Mouse (Mus musculus) intestine, embryonic 15.5 days (tissue): ENCODE measurements around the gene Bmpr1b. TPM values are rescaled to one million over a fixed set of nuclear protein-coding genes. Genes with fewer than 3 reads are reported as not detected.

ENCODE experiments used
- ATAC-seq: fragments of 200-750 bp; cut with Nextera tagmentation; 2 replicates; pipeline ENCODE4 v1.8.0; 2017; ENCODE audit warnings: moderate TSS enrichment, moderate library complexity
- H3K27ac ChIP-seq: fragments of 300-500 bp; sonication (generic); 2 replicates; pipeline ENCODE4 v1.5.1; 2015; ENCODE audit warnings: mild to moderate bottlenecking, inconsistent platforms
- H3K27me3 ChIP-seq: fragments of 300-500 bp; sonication (generic); replicated peaks from 2 replicates; pipeline ENCODE4 v1.6.1; 2015; ENCODE audit warnings: inconsistent platforms
- H3K36me3 ChIP-seq: fragments of 300-500 bp; sonication (generic); 2 replicates; pipeline ENCODE4 v1.6.1; 2015; ENCODE audit warnings: inconsistent platforms
- H3K4me1 ChIP-seq: fragments of 300-500 bp; sonication (generic); replicated peaks from 2 replicates; pipeline ENCODE4 v1.6.1; 2015; ENCODE audit warnings: inconsistent platforms
- H3K4me2 ChIP-seq: fragments of 300-500 bp; sonication (generic); replicated peaks from 2 replicates; pipeline ENCODE4 v1.6.1; 2015; ENCODE audit warnings: mild to moderate bottlenecking, inconsistent platforms
- H3K4me3 ChIP-seq: fragments of 300-500 bp; sonication (generic); replicated peaks from 2 replicates; pipeline ENCODE4 v1.5.1; 2015; ENCODE audit warnings: inconsistent platforms
- H3K9ac ChIP-seq: fragments of 300-500 bp; sonication (generic); 2 replicates; pipeline ENCODE4 v1.6.1; 2015; ENCODE audit warnings: inconsistent platforms
- H3K9me3 ChIP-seq: fragments of 300-500 bp; sonication (generic); 2 replicates; pipeline ENCODE4 v1.6.1; 2016; ENCODE audit warnings: inconsistent platforms
- WGBS: fragments of 180-500 bp; shearing (Covaris S2); methylation state at CpG from one replicate; pipeline ENCODE4 v1.1.7; 2015; 5-methylcytosine and 5-hydroxymethylcytosine counted together
- polyA plus RNA-seq: library from polyadenylated mRNA; unstranded; fragments of >200 nt; fragmentation: Nextera tagmentation; extraction: Ambion mirVana; gene quantifications from 2 replicates; pipeline ENCODE4 v1.2.1, GENCODE M21; 2015

Bmpr1b gene
- polyA plus RNA-seq, 1 experiment from 2014 or later: 1.3 TPM

DNA sequence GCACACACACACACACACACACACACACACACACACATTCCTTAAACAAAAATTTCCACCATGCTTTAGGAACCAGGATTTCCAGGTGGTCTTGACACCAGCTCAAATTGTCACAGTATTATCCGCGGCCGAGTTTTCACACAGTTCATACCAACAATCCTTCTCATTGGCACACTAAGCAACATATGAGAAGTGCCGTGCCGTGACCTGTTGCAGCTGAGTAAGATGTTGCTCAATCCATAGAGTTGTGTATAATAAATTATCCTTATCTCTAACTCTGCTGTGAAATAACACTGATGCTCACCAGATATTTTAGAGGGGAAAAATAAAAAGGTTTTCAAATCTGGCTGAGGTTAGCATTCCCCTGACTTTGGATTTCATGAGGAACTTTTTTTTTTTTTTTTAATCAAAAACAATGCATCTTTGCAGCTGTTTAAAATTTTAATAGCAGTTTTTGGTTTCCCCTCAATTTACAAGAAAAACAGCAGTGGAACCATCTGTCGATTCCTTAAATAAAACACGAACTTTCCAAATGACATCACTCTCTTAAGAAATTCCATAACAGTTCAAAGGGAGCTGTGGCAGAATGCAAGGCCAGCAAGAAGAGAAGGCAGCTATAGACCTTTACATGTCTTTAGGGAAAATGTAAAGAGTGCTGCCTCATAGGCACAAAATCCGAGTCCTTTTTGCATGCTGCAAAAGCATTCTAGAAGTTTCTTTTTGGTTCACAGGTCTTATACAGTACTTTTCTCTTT lies 378.0 kb downstream of the Bmpr1b start:
- no peak overlapping the region for H3K4me3 ChIP-seq
- WGBS: 60% methylated on average over 8 of the region's 8 CpGs
- H3K4me1 ChIP-seq: no peaks in the 10 kb centered on the region
- H3K27me3 ChIP-seq: no peaks in the 10 kb centered on the region
- H3K36me3 ChIP-seq: no peaks in the 10 kb centered on the region
- H3K9me3 ChIP-seq: no peaks in the 10 kb centered on the region
- H3K9ac ChIP-seq: no peak overlapping the region
- ATAC-seq: no peak
- no peak overlapping the region for H3K4me2 ChIP-seq
- H3K27ac ChIP-seq: no peak overlapping the region

Other genes with a start within 250 kb of the Bmpr1b start
- 28.8 and 29.0 TPM in 2 replicates for gene Pdlim5, start 226.3 kb upstream of the Bmpr1b start, polyA plus RNA-seq